Mouse (Mus musculus): ENCODE data around the gene Mto1. TPM values are rescaled to one million over a fixed set of nuclear protein-coding genes. Genes with fewer than 3 reads are reported as not detected.

Gene Mto1
- 10 to 100 TPM; 23.9 to 25.2 TPM for total RNA-seq (2021)

DNA sequence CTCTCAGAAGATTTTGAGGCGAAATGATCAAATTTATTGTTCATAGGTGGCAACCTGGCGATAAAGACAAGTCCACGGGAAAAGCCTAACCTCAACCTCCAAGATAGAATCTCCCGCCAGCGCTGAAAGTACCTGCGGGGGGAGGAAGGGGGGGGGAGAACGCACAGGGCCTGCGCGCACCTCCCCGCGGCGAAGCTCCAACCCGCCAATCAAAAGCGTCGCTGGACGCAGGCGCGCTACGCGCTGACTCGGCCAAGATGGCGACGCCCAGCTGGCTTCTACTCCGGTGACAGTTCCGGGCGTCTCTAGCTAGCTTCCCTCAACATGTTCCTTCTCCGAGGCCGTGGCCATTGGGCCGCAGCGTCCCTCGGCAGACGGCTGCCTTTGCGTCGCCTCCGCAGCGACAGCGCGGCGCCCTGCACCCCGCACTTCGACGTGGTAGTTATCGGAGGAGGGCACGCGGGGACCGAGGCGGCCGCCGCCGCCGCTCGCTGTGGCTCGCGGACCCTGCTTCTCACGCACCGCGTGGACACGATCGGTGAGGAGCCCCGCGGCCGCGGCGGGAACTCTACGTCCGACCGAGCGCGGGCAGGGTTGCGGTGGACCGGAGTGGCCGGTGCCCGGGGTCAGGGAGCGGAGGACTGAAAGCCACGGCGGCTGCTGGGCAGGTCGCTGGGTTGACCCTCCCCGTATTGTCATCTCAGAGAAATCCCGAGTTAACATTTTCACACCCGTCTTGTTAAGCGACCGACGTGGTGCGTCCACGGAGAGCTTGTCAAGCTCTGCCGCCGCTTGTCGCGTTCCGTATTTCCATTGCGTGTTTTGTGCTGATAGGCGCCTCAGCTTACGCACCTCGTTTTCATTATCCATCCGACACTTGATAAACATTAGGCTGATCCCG, at the start of gene Mto1, which contains the start of gene Gm17324:
Gene Mto1, plus strand, starts transcription at position 236 of the 901 bp plus-strand sequence.
Gene Gm17324, minus strand, starts transcription at position 814 of the 901 bp plus-strand sequence.
- peak; percentile 89 for DNase-seq (ENCODE audit: low spot score in 2 of 2)
- intact Hi-C loops (cut with DNase I) = no loop called here

DNA sequence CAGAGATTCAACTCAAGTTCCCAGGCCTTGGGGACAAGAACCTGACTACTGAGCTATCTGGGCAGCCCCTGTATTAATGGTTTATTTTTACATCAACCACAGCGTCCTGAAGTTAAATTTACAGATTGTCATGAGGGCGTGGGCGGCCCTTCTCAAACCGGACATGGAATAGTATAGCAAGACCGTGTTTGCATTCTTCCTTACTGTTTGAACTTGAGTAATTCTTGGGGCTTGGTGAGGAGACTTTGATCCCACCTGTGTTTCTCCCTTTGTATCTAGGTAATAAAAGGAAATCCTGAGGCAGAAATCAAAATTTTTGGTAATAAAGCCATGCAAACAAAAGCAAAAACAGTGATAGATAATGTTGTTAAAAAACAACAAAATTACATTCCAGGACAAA, 47.4 kb upstream of the Mto1 start:
- intact Hi-C loops (cut with DNase I) = no loop called here
- no peak for DNase-seq (ENCODE audit: low spot score in 2 of 2)

DNA sequence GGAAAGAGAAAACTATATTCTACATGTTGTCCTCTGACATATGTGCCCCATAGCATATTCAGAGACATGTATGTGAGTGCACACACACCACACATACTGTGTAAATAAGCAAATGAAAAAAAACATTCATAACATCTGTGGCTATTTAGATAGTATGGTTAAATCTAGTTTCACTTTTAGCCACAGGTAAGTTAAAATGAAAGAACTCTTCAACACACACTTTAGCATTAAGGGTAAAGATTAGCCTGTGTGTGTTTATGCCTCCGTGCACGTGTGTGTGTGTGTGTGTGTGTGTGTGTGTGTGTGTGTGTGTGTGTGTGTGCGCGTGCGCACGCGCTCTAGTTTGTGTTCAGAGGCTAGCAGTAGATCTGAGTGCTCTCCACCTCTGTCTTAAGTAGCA, 46.4 kb upstream of the Mto1 start:
- no peak for DNase-seq (ENCODE audit: low spot score in 2 of 2)
- intact Hi-C loops (cut with DNase I) = no loop called here

DNA sequence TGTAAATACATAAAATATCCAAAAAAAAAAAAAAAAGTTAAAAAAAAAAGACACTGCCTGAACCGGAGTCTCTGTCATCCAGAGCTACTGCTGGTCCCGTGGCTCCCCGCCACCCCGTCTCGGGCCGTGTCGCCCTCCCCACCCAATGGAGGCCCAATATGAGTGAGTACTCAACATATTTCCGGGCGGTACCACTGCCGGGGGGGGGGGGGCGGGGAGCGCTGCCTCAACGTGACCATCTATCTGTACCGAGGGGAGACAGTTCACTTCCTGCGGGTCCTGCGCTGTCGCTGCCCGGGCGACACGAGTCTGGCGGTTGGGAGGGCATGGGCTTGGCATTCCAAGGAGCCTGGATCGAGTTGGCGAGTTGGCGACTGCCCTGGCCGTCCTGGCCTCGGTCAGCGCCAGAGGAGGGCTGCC, 20.6 kb upstream of the Mto1 start:
- intact Hi-C loops (cut with DNase I) = no loop called here

DNA sequence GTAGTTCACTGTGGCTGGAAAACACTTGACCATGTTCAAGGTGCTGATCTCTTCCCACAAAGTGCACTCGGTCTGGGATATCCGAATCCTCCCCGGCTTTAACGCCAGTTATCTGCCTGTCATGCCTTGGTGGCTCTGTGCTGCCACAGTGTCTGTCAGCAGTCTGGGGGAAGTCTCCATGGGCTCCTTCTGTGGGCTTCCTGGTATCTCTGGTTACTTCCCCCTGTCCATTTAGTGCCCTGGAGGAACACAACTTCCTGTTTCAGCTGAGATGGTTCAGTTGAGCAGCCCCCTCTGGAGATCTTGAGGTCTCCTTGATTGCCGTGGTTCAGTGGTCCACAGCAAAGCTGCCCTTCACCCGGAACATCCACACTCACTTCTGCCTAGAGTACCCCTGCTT, 19.8 kb upstream of the Mto1 start:
- intact Hi-C loops (cut with DNase I) = no loop called here
- DNase-seq (ENCODE audit: low spot score in 2 of 2) = no peak

More for the DNA sequence above, 20.6 kb upstream of the Mto1 start:
- DNase-seq (ENCODE audit: low spot score in 2 of 2) = no peak

DNA sequence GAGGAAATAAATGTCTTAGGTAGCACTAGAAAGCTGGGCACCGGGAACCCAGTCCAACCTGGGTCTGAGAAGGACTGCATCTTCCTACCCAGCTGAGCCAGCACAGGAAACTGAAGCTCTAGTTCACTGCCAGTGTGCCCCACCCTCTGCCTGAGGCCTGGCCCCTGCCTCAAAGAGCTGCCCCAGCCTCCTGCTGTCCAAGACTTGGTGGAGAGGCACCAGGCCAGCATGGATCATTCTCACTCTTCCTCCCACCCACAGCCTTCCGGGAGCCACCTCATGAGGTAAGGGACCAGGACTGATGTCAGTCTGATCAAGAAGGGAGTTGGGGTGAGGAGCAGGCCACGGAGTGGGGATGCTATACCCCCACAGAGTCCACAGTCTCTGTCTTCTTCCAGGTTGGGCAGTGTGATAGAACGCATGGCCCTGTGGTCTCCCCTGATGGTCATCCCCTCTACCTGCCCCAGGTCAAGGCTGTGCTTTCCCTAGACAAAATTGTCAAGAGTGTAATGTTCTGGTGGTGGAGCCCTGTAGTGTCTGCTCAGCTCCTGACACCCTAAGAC, 19.1 kb upstream of the Mto1 start:
- intact Hi-C loops (cut with DNase I) = no loop called here
- no peak for DNase-seq (ENCODE audit: low spot score in 2 of 2)

DNA sequence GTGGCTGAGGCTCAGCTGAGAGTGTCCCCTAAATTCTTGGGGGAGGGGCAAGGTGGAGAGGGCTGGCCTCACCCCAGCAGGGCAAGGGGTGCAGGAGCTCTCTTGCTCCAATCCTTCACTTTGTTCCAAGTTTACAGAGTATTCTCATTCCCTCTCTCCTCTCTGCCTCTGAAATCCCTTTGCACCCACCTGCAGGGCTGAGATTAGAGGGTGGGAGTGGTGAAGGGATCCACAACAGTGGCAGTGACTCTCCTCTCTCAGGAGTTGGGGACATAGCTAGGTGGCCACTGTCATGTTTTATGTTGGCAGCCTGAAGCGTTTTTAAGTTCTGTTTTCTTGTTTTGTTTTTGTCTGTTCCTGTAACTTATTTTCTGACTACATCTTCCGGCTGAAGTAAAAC, 18.5 kb upstream of the Mto1 start:
- intact Hi-C loops (cut with DNase I) = no loop called here
- DNase-seq (ENCODE audit: low spot score in 2 of 2) = no peak

DNA sequence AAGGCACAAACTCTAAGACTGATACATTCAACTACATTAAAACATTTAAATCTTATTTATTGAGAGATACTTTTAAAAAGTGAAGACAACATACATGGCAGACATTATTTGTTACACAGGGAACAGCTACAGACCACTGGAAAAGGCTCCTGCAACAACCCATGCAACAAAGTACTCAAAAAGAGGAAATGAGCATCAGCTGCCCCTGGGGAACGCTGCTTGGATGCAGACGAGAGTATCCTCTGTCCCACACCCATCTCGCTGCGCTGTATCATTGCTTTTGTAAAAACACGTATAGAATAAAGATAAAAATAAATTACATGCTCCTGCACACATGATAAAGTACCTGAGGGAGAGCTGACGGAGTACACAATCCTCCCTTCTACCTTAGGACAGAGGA, 17.5 kb upstream of the Mto1 start:
- DNase-seq (ENCODE audit: low spot score in 2 of 2) = no peak
- intact Hi-C loops (cut with DNase I) = no loop called here

DNA sequence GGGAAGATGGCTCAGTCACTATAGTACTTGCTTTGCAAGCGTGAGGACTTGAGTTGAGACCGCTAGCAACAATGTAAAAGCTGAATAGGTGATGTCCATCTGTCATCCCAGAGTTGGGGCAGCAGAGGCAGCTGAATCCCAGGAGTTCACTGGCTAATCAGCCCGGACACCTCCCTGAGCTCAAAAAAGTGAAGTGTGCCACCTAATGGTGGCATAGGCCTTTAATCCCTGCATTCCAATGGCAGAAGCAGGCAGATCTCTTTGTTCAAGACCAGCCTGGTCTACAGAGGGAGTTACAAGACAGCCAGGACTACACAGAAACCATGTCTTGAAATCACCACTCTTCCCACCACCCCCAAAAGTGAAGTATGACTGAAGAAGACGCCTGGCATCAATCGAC, 15.5 kb upstream of the Mto1 start:
- intact Hi-C loops (cut with DNase I) = no loop called here
- DNase-seq (ENCODE audit: low spot score in 2 of 2) = no peak

DNA sequence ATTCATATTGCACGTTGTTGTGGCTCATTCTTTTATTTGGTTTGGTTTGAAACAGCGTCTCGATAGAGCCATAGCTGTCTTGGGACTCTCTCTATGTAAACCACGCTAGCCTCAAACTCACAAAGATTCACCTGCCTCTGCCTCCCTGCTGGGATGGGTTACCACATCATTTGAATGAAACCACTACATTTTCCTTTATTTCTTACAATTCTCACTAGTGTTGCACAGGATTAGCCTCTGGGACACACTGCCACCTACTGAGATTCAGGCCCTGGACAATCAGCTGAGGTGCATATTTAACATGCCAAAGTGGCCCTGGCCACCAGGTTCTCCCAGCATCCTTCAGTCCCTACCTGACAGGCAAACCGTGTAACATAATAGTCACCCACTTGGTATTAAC, 8.6 kb upstream of the Mto1 start:
- intact Hi-C loops (cut with DNase I) = no loop called here

DNA sequence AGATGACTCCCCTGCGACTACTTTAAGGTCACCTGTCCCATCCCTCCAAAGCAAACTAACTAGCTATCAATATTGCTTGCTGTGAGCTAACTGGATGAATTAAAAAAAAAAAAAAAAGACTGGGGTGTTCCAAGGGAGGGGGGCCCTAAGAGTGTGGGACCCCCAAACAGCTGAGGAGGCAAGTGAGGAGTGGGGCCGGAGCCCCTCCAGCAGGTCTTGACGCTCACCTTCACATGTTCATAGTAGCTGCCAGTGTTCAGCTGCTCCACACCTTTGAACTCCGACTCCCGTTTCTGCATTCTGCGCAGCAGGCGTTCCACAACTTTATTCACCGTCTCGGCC, 5.8 kb upstream of the Mto1 start:
- DNase-seq (ENCODE audit: low spot score in 2 of 2) = no peak
- intact Hi-C loops (cut with DNase I) = no loop called here

More for the DNA sequence above, 8.6 kb upstream of the Mto1 start:
- DNase-seq (ENCODE audit: low spot score in 2 of 2) = no peak

DNA sequence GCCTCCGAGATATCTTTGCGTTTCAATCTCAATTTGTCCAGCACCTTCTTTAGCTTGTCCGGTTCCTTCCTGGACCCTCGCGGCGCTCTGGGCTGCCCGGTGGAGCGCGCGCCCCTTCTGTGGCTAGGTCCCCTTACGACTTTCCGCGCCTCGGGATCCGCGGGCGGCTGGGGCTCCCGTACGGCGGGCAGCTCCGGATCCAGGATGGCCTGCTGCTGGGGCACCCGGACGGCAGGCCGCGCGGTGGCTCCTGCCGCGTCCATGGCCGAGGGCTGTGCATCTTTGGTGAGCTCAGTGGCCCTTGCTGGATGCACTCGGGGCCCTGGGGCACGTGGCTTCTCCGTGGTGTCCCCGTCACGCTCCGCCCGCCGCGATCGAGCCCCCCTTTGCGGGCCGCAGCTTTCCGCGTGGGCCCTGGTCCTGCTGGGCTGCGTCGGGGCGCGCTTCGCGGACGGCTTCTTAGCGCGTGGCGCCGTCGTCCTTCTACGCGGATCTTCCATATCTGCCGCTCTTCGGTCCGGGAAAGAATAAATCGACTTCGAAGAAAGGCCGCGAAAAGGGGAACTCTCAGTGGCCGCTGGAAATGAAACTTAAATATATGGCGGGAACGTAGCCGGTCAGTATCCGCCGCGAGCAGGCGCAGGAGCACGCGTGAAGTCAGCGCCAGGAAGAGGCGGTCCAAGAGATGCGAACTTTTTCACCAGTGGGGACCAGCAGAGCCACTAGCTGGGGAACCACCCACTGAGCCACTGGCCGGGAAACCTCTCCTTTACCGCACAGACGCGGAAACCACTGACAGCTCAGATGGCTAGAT, 5.2 kb upstream of the Mto1 start, which contains the start of gene Cgas:
Gene Cgas, minus strand, starts transcription at position 659 of the 814 bp plus-strand sequence.
- intact Hi-C loops (cut with DNase I) = no loop called here
- peak; percentile 22 to 29 for DNase-seq (ENCODE audit: low spot score in 2 of 2)

DNA sequence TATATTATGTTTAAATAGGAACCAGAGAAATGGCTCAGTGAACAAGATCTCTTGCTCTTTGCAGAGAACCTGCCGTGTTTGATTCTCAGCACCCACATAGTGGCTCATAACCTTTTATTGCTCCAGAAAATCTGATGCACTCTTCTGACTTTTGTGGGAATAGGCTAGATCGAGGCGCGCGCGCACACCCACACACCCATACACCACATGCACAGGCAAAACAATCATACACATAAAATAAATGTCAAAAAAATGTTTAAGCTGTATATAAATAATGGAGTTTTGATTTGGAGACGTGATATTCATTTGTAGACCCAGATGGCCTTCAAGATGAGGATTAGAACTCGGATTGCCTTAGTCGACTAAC, 419 bp upstream of the Mto1 start:
- intact Hi-C loops (cut with DNase I) = no loop called here
- DNase-seq (ENCODE audit: low spot score in 2 of 2) = no peak

DNA sequence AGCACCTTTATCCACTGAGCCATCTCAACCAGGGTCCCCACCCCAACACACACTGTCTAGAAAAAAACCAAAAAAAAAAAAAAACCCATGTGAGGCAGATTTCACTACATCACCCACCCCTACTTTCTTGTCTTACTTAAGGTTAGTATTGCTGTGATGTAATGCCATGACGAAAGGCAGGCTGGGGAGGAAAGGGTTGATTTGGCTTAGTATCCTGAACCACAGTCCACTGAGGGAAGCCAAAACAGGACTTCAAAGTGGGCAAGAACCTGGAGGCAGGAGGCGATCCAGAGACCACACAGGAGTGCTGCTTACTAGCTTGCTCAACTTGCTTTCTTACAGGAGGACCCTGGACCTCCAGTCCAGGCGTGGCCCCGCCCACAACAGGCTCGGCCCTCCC, 2.4 kb downstream of the Mto1 start:
- intact Hi-C loops (cut with DNase I) = no loop called here
- no peak for DNase-seq (ENCODE audit: low spot score in 2 of 2)

DNA sequence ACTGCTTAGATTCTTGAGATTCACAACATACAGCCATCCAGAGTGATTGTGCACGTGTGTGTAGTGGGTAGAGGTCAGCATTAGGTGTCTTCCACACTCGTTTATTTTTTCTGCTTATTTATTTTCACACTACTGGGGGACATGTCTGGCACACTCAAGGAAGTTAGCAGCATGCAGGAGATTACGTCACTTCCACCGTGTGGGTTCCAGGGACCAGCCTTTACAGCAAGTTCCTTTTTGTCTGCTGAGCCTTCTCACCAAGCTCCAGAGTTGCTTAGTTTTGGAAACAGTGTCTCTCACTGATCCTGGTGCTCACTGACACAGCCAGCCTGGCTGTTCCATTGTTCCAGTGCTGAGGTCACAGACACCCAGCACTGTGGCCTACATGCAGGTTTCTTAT, 3.4 kb downstream of the Mto1 start:
- intact Hi-C loops (cut with DNase I) = no loop called here
- no peak for DNase-seq (ENCODE audit: low spot score in 2 of 2)

DNA sequence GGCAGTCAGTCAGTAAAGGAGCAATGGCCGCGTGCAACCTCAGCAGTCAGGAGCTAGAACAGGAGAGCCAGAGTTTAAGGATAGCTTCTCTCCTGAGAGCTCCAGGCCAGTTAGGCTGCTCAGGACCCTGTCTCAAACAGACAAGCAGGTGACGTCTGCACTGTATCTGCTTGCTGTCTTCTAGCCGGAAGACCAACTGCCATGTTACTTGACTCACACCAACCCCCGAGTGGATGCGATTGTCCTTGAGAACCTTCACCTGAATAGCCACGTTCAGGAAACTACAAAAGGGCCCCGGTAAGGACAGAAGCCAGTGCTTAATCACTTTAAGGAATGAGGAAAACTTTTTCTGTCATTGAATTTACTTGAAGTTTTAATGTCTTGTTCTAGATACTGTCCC, 9.0 kb downstream of the Mto1 start:
- no peak for DNase-seq (ENCODE audit: low spot score in 2 of 2)
- intact Hi-C loops (cut with DNase I) = no loop called here

DNA sequence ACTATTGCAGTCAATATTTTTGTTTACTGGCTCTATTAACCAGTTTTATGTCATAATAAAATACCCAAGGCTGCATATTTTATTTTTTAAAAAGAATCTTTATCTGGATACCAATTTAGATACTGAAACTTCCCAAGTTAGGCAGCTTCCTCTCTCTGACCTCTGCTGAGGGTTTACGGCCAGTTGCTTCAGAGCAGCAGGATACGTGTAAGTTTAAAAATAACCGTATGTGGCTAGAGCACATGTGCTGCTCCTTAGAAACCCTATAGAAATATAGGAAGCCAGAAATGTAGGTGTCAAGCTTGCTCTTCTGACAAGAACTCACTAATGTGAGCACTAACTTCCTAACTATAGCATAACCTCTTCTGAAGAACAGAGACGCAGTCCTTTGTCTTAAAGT, 15.3 kb downstream of the Mto1 start:
- no peak for DNase-seq (ENCODE audit: low spot score in 2 of 2)
- intact Hi-C loops (cut with DNase I) = no loop called here

DNA sequence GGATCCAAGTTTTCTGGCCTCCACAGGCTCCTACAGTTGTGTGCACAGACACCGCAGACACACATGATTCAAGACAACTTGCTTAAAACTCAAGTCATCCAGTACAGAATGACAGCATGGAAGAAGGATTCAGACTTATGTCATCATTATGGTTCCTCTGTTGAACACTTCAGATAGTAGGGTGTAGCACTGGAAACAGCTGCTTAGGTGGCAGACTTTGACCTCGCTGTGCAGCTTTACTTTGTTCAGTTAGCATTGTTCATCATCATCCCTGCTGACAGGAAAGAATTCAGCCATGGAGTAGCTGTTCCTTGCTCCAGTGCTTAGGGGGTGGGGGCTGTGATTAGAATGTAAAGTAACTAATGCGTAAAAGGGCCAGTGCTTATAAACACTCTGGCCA, 17.7 kb downstream of the Mto1 start:
- intact Hi-C loops (cut with DNase I) = no loop called here
- DNase-seq (ENCODE audit: low spot score in 2 of 2) = no peak

DNA sequence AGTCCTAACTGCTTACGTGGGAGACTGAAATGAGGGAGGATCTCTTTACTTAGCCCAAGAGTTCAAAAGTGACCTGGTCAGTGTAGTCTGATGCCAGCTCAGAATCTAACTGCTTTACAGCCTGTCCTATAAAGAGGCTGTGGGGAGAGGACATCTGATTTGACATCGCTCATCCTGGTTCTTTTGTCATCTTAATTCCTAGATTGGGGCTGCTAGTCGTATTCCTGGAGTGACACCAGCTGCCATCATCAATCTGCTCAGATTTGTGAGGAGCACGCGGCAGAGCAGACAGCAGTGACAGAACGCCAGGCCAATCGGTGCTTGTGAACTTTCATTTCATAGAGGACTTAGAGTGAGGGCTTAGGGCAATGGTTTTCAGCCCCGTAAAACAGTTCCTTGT, 25.6 kb downstream of the Mto1 start:
- intact Hi-C loops (cut with DNase I) = no loop called here
- no peak for DNase-seq (ENCODE audit: low spot score in 2 of 2)

DNA sequence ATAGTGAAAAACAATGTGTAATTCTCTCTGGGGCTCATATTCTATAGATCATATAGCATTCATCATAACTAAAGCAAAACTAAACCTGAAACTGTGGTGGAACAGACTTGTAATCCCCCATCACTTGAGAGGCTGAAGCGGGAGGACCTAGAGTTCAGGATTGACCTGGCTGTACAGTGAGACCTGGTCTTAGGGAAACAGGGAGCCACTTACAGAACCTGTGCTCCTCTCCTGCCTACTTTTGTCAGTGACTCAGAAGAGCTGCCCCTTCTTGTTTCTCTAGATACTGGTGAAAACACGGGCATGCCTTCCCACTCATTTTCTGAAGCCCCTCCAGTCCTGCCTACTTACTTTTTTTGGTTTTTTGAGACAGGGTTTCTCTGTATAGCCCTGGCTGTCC, 26.3 kb downstream of the Mto1 start:
- intact Hi-C loops (cut with DNase I) = no loop called here
- no peak for DNase-seq (ENCODE audit: low spot score in 2 of 2)

Measured in left cerebral cortex, postnatal 36 days (tissue).